Mouse (Mus musculus) MEL (cell line): ENCODE results near the gene Hes3. TPM values are rescaled to one million over a fixed set of nuclear protein-coding genes. Genes with fewer than 3 reads are reported as not detected.

ENCODE experiments used
- DNase-seq: peaks from one replicate; pipeline ENCODE4 v3.0.0; 2011; ENCODE audit warnings: low read depth, low spot score
- H3K27ac ChIP-seq: 2 replicates; pipeline ENCODE4 v1.5.1; 2012; ENCODE audit warnings: low read depth, mild to moderate bottlenecking, control low read depth, low read length, moderate library complexity; ENCODE audit not compliant: control insufficient read depth
- H3K27me3 ChIP-seq, 2 experiments: fragments of 150-350 bp in 1 of 2; sonication (generic) in 1 of 2; 2 replicates each; pipeline ENCODE4 v1.6.1; 2012; ENCODE audit warnings: low read length in 2 of 2, mild to moderate bottlenecking in 2 of 2, improper control_type of control experiment in 1 of 2, moderate library complexity in 1 of 2; ENCODE audit not compliant: insufficient read depth in 2 of 2, control insufficient read depth in 1 of 2
- H3K36me3 ChIP-seq, 2 experiments: 2 replicates each; pipeline ENCODE4 v1.6.1; 2012 to 2014; ENCODE audit warnings: low read length in 2 of 2, improper control_type of control experiment in 1 of 2, inconsistent platforms in 1 of 2, mild to moderate bottlenecking in 1 of 2; ENCODE audit not compliant: insufficient read depth in 2 of 2, control insufficient read depth in 1 of 2
- H3K4me1 ChIP-seq, 2 experiments: fragments of 150-350 bp in 1 of 2; sonication (generic) in 1 of 2; 2 replicates each; pipeline ENCODE4 v1.6.1; 2012; ENCODE audit warnings: low read length in 2 of 2, improper control_type of control experiment in 1 of 2, mild to moderate bottlenecking in 1 of 2; ENCODE audit not compliant: insufficient read depth in 2 of 2, control insufficient read depth in 1 of 2
- H3K4me3 ChIP-seq, 2 experiments: fragments of 150-350 bp in 1 of 2; sonication (generic) in 1 of 2; 2 replicates each; pipeline ENCODE4 v1.5.1; 2012; ENCODE audit warnings: low read depth in 2 of 2, low read length in 2 of 2, mild to moderate bottlenecking in 2 of 2, moderate library complexity in 2 of 2, control low read depth in 1 of 2, improper control_type of control experiment in 1 of 2; ENCODE audit not compliant: control insufficient read depth in 1 of 2, insufficient read depth in 1 of 2
- H3K79me2 ChIP-seq: 2 replicates; pipeline ENCODE4 v1.6.1; 2012; ENCODE audit warnings: mild to moderate bottlenecking, low read length, moderate library complexity; ENCODE audit not compliant: control insufficient read depth, poor library complexity, insufficient read depth
- H3K9ac ChIP-seq: 2 replicates; pipeline ENCODE4 v1.6.1; 2012; ENCODE audit warnings: low read depth, mild to moderate bottlenecking, control low read depth, low read length, moderate library complexity; ENCODE audit not compliant: control insufficient read depth, poor library complexity, severe bottlenecking
- H3K9me3 ChIP-seq: fragments of 150-350 bp; sonication (generic); replicated peaks from 2 replicates; pipeline ENCODE4 v1.6.1; 2012; ENCODE audit warnings: mild to moderate bottlenecking, low read length, improper control_type of control experiment, moderate library complexity; ENCODE audit not compliant: insufficient read depth
- BHLHE40 ChIP-seq: IDR thresholded peaks from 2 replicates; pipeline ENCODE4 v1.6.1; 2012; ENCODE audit warnings: low read depth, mild to moderate bottlenecking, inconsistent platforms, low read length, improper control_type of control experiment, borderline replicate concordance
- CHD1 ChIP-seq: IDR thresholded peaks from 2 replicates; pipeline ENCODE4 v1.6.1; 2012; ENCODE audit warnings: low read depth, mild to moderate bottlenecking, inconsistent platforms, low read length, improper control_type of control experiment
- CTCF ChIP-seq, 3 experiments: IDR thresholded peaks in 2 of 3; conservative IDR thresholded peaks in 1 of 3; 2 replicates each; pipeline ENCODE4 v1.5.1; 2011 to 2012; ENCODE audit warnings: low read length in 3 of 3, low read depth in 2 of 3, mild to moderate bottlenecking in 2 of 3, improper control_type of control experiment in 1 of 3, inconsistent platforms in 1 of 3, mixed read lengths in 1 of 3, moderate library complexity in 1 of 3; ENCODE audit not compliant: control insufficient read depth in 1 of 3, insufficient read depth in 1 of 3, poor library complexity in 1 of 3, severe bottlenecking in 1 of 3
- E2F4 ChIP-seq: IDR thresholded peaks from 2 replicates; pipeline ENCODE4 v1.6.1; 2011; ENCODE audit warnings: low read depth, low read length, improper control_type of control experiment, borderline replicate concordance
- ELF1 ChIP-seq: IDR thresholded peaks from 2 replicates; pipeline ENCODE4 v1.6.1; 2014; ENCODE audit warnings: low read depth, mild to moderate bottlenecking, inconsistent platforms, low read length, improper control_type of control experiment, moderate library complexity
- ETS1 ChIP-seq: IDR thresholded peaks from 2 replicates; pipeline ENCODE4 v1.6.1; 2012; ENCODE audit warnings: low read depth, mild to moderate bottlenecking, inconsistent platforms, low read length, improper control_type of control experiment, moderate library complexity
- GABPA ChIP-seq: IDR thresholded peaks from 2 replicates; pipeline ENCODE4 v1.6.1; 2012; ENCODE audit warnings: low read depth, mild to moderate bottlenecking, inconsistent platforms, low read length, improper control_type of control experiment, moderate library complexity
- GATA1 ChIP-seq: IDR thresholded peaks from 2 replicates; pipeline ENCODE4 v1.6.1; 2011; ENCODE audit warnings: low read depth, low read length, improper control_type of control experiment
- HCFC1 ChIP-seq: IDR thresholded peaks from 2 replicates; pipeline ENCODE4 v1.6.1; 2012; ENCODE audit warnings: low read depth, mild to moderate bottlenecking, inconsistent platforms, low read length, improper control_type of control experiment, moderate library complexity
- JUND ChIP-seq: IDR thresholded peaks from 2 replicates; pipeline ENCODE4 v1.6.1; 2011; ENCODE audit warnings: low read depth, mild to moderate bottlenecking, improper control_type of control experiment, low read length
- MAFK ChIP-seq: IDR thresholded peaks from 2 replicates; pipeline ENCODE4 v1.6.1; 2011; ENCODE audit warnings: low read depth, mild to moderate bottlenecking, low read length, improper control_type of control experiment, borderline replicate concordance
- MAZ ChIP-seq: IDR thresholded peaks from 2 replicates; pipeline ENCODE4 v1.6.1; 2012; ENCODE audit warnings: low read depth, mild to moderate bottlenecking, inconsistent platforms, low read length, improper control_type of control experiment
- MXI1 ChIP-seq: IDR thresholded peaks from 2 replicates; pipeline ENCODE4 v1.6.1; 2011; ENCODE audit warnings: mild to moderate bottlenecking, low read depth, low read length, improper control_type of control experiment
- MYB ChIP-seq: IDR thresholded peaks from 2 replicates; pipeline ENCODE4 v1.6.1; 2011; ENCODE audit warnings: mild to moderate bottlenecking, low read depth, low read length, improper control_type of control experiment
- NELFE ChIP-seq: IDR thresholded peaks from 2 replicates; pipeline ENCODE4 v1.6.1; 2011; ENCODE audit warnings: low read depth, low read length, improper control_type of control experiment
- POLR2A ChIP-seq, 2 experiments: IDR thresholded peaks; 2 replicates each; pipeline ENCODE4 v1.6.1; 2011 to 2012; ENCODE audit warnings: low read length in 2 of 2, mild to moderate bottlenecking in 2 of 2, control low read depth in 1 of 2, improper control_type of control experiment in 1 of 2, low read depth in 1 of 2, moderate library complexity in 1 of 2; ENCODE audit not compliant: control insufficient read depth in 1 of 2, insufficient read depth in 1 of 2, poor library complexity in 1 of 2
- POLR2AphosphoS2 ChIP-seq: IDR thresholded peaks from 2 replicates; pipeline ENCODE4 v1.6.1; 2011; ENCODE audit warnings: low read length, improper control_type of control experiment
- POLR2AphosphoS5 ChIP-seq: IDR thresholded peaks from 2 replicates; pipeline ENCODE4 v1.6.1; 2012; ENCODE audit warnings: low read depth, borderline replicate concordance, mild to moderate bottlenecking, inconsistent platforms, low read length, moderate library complexity, mixed read lengths
- RAD21 ChIP-seq: IDR thresholded peaks from 2 replicates; pipeline ENCODE4 v1.6.1; 2011; ENCODE audit warnings: mild to moderate bottlenecking, low read depth, low read length, improper control_type of control experiment
- RCOR1 ChIP-seq: IDR thresholded peaks from 2 replicates; pipeline ENCODE4 v1.6.1; 2012; ENCODE audit warnings: low read depth, mild to moderate bottlenecking, inconsistent platforms, low read length, improper control_type of control experiment
- SMC3 ChIP-seq: IDR thresholded peaks from 2 replicates; pipeline ENCODE4 v1.6.1; 2011; ENCODE audit warnings: low read depth, low read length, improper control_type of control experiment
- TBP ChIP-seq: IDR thresholded peaks from 2 replicates; pipeline ENCODE4 v1.8.0; 2011; ENCODE audit warnings: low read depth, low read length, improper control_type of control experiment
- TCF12 ChIP-seq: IDR thresholded peaks from 2 replicates; pipeline ENCODE4 v1.6.1; 2014; ENCODE audit warnings: low read depth, mild to moderate bottlenecking, inconsistent platforms, low read length, improper control_type of control experiment, moderate library complexity
- UBTF ChIP-seq: IDR thresholded peaks from 2 replicates; pipeline ENCODE4 v1.6.1; 2012; ENCODE audit warnings: low read depth, mild to moderate bottlenecking, inconsistent platforms, low read length, improper control_type of control experiment, moderate library complexity, borderline replicate concordance; ENCODE audit not compliant: insufficient read depth
- USF2 ChIP-seq, 2 experiments: IDR thresholded peaks; 2 replicates each; pipeline ENCODE4 v1.6.1; 2011 to 2012; ENCODE audit warnings: improper control_type of control experiment in 2 of 2, low read length in 2 of 2, borderline replicate concordance in 1 of 2, inconsistent platforms in 1 of 2, low read depth in 1 of 2, mild to moderate bottlenecking in 1 of 2; ENCODE audit not compliant: insufficient read depth in 1 of 2
- ZKSCAN1 ChIP-seq: IDR thresholded peaks from 2 replicates; pipeline ENCODE4 v1.6.1; 2012; ENCODE audit warnings: low read depth, mild to moderate bottlenecking, inconsistent platforms, low read length, improper control_type of control experiment, moderate library complexity
- ZMIZ1 ChIP-seq: IDR thresholded peaks from 2 replicates; pipeline ENCODE4 v1.6.1; 2012; ENCODE audit warnings: low read depth, mild to moderate bottlenecking, inconsistent platforms, low read length, improper control_type of control experiment, moderate library complexity
- ZNF384 ChIP-seq: IDR thresholded peaks from 2 replicates; pipeline ENCODE4 v1.6.1; 2012; ENCODE audit warnings: low read depth, mild to moderate bottlenecking, inconsistent platforms, low read length, improper control_type of control experiment
- polyA plus RNA-seq, 2 experiments: library from polyadenylated mRNA; stranded (reverse) in 1 of 2; unstranded in 1 of 2; fragments of >175 nt in 1 of 2; fragments of >200 nt in 1 of 2; gene quantifications; 2 replicates each; pipeline versions ENCODE4 v1.2.1 to v1.2.4; 2012; ENCODE audit warnings: low replicate concordance in 2 of 2, low read depth in 1 of 2; ENCODE audit not compliant: insufficient read length in 2 of 2, insufficient read depth in 1 of 2, missing spikeins in 1 of 2
- total RNA-seq: library from RNA; depleted of rRNA; stranded (reverse); fragments of 300-350 nt; gene quantifications from 2 replicates; pipeline ENCODE4 v1.2.3, GENCODE M21; 2012

Gene Hes3
- total and polyA plus RNA-seq, 3 experiments = 0.04 TPM; not detected in 2

DNA sequence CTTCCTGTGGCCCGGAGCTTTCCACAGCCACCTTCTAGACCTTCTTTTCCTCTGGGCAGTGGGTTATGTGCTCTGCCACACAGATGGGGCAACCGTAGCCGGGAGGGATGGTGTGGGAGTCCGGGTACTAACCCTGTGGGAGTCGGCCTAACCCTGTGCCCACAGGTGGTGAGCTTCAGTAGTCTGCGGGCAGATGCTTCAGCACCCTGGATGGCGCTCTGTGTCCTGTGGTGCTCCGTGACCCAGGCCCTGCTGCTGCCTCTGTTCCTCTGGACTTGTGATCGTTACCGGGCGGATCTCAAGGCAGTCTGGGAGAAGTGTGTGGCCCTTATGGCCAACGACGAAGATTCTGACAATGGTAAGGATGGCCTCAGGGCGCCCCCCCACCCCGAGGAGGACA is 9.9 kb downstream of the Hes3 start:
- Histone ChIP-seq H3K27ac (no peak overlapping the region), H3K36me3 (no peaks in the 10 kb centered on the region), H3K9ac (no peak overlapping the region), H3K4me3 (no peak overlapping the region), H3K9me3 (no peaks in the 10 kb centered on the region), H3K4me1 (no peaks in the 10 kb centered on the region), H3K79me2 (no peaks in the 10 kb centered on the region), H3K27me3 (no peaks in the 10 kb centered on the region)
- DNase-seq = no peak
- TF ChIP-seq POLR2A (IDR thresholded peaks at IDR 0.05; ENCODE audit: control insufficient read depth in 1 of 2, insufficient read depth in 1 of 2, low read depth in 1 of 2, low read length in 2 of 2, poor library complexity in 1 of 2) (no peak), MAZ (no peak), ETS1 (no peak), ELF1 (no peak), POLR2AphosphoS2 (no peak), UBTF (no peak), USF2 (IDR thresholded peaks at IDR 0.05; ENCODE audit: borderline replicate concordance in 1 of 2, insufficient read depth in 1 of 2, low read depth in 1 of 2, low read length in 2 of 2) (no peak), GATA1 (no peak), POLR2AphosphoS5 (no peak), BHLHE40 (no peak), HCFC1 (no peak), GABPA (no peak), E2F4 (no peak), MXI1 (no peak), CTCF (IDR thresholded peaks at IDR 0.05 in 2 of 3, conservative IDR thresholded peaks at IDR 0.05 in 1 of 3; ENCODE audit: control insufficient read depth in 1 of 3, insufficient read depth in 1 of 3, low read depth in 2 of 3, low read length in 3 of 3, poor library complexity in 1 of 3, severe bottlenecking in 1 of 3) (no peak)

DNA sequence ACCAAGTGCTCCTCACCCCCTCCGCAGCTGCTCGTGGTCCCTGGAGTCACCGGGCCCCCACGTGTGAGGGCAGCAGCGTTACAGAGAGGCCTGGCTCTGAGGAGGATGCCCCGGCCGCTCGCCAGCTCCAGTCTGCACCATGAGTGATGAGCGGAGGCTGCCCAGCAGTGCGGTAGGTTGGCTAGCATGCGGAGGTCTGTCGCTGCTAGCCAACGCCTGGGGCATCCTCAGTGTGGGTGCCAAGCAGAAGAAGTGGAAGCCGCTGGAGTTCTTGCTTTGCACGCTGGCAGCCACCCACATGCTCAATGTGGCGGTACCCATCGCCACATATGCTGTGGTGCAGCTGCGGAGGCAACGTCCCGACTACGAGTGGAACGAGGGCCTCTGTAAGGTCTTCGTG is 12.5 kb downstream of the Hes3 start:
- no peaks in the 10 kb centered on the region for H3K4me1 ChIP-seq
- no peak overlapping the region for H3K4me3 ChIP-seq
- no peak for TF ChIP-seq NELFE
- TF ChIP-seq RAD21 = no peak
- TF ChIP-seq GATA1 = no peak
- no peak for TF ChIP-seq ZKSCAN1
- TF ChIP-seq POLR2AphosphoS2 = no peak
- TF ChIP-seq JUND = no peak
- no peak for TF ChIP-seq HCFC1
- TF ChIP-seq SMC3 = no peak
- no peak for TF ChIP-seq MXI1
- no peak for TF ChIP-seq UBTF
- TF ChIP-seq ZMIZ1 = no peak
- TF ChIP-seq MYB = no peak
- no peak for TF ChIP-seq MAFK
- no peak for TF ChIP-seq TCF12
- TF ChIP-seq E2F4 = no peak
- TF ChIP-seq TBP = no peak
- TF ChIP-seq ZNF384 = no peak
- no peak for TF ChIP-seq RCOR1
- no peak for TF ChIP-seq CHD1
- H3K27me3 ChIP-seq = no peaks in the 10 kb centered on the region
- H3K27ac ChIP-seq = no peak overlapping the region
- H3K36me3 ChIP-seq = no peaks in the 10 kb centered on the region
- H3K79me2 ChIP-seq = no peaks in the 10 kb centered on the region
- H3K9ac ChIP-seq = no peak overlapping the region
- no peak for DNase-seq
- H3K9me3 ChIP-seq = no peaks in the 10 kb centered on the region
